Mouse (Mus musculus): ENCODE measurements around the gene March4.

DNA sequence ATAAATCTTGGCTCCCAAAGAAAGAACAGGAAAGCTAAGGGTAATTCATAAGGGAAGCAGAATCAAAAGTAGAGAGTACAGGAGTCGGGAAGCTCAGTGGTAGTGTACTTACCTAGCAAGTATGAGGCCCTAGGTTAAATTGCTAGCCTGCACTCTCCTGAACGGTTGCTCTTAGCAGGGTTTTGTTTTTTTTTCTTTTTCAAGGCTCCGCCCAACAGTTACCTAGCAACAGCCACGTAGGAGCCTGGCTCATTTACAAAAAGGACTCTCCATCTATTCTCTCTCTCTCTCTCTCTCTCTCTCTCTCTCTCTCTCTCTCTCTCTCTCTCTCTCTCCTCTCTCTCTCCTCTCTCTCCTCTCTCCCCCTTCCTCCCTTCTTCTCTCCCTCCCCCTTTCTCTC lies 42.1 kb upstream of the March4 start:
- TF ChIP-seq CTCF (IDR thresholded peaks at IDR 0.05; ENCODE audit: low read depth), result no peak
- no peak for TF ChIP-seq EP300 (IDR thresholded peaks at IDR 0.05; ENCODE audit: low read depth)
